Mouse (Mus musculus) forebrain, postnatal 0 days (tissue): Measurements from ENCODE around the gene Chil1. TPM values are rescaled to one million over a fixed set of nuclear protein-coding genes. Genes with fewer than 3 reads are reported as not detected.

Experiments used
- ATAC-seq: fragments of 200-750 bp; cut with Nextera tagmentation; 2 replicates; pipeline ENCODE4 v1.8.0; 2017; ENCODE audit warnings: mild to moderate bottlenecking, moderate library complexity
- DNase-seq: peaks from one replicate; pipeline ENCODE4 v3.0.0-alpha.2; 2015
- H3K27ac ChIP-seq: fragments of 300-500 bp; sonication (generic); 2 replicates; pipeline ENCODE4 v1.5.1; 2014; ENCODE audit warnings: low read depth, mild to moderate bottlenecking, antibody characterized with exemption, low read length, moderate library complexity, mixed read lengths
- H3K27me3 ChIP-seq: fragments of 300-500 bp; sonication (generic); 2 replicates; pipeline ENCODE4 v1.6.1; 2014; ENCODE audit warnings: mild to moderate bottlenecking, low read length, mixed read lengths; ENCODE audit not compliant: insufficient read depth
- H3K36me3 ChIP-seq: fragments of 300-500 bp; sonication (generic); 2 replicates; pipeline ENCODE4 v1.6.1; 2014; ENCODE audit warnings: mild to moderate bottlenecking, moderate library complexity; ENCODE audit not compliant: insufficient read depth
- H3K4me1 ChIP-seq: fragments of 300-500 bp; sonication (generic); 2 replicates; pipeline ENCODE4 v1.6.1; 2014; ENCODE audit warnings: antibody characterized with exemption; ENCODE audit not compliant: insufficient read depth
- H3K4me2 ChIP-seq: fragments of 300-500 bp; sonication (generic); 2 replicates; pipeline ENCODE4 v1.6.1; 2014; ENCODE audit warnings: low read depth, mild to moderate bottlenecking, moderate library complexity
- H3K4me3 ChIP-seq: fragments of 300-500 bp; sonication (generic); 2 replicates; pipeline ENCODE4 v1.5.1; 2014; ENCODE audit warnings: low read depth, low read length, mixed read lengths
- H3K9ac ChIP-seq: fragments of 300-500 bp; sonication (generic); 2 replicates; pipeline ENCODE4 v1.6.1; 2014; ENCODE audit warnings: mild to moderate bottlenecking
- H3K9me3 ChIP-seq: fragments of 300-500 bp; sonication (generic); 2 replicates; pipeline ENCODE4 v1.6.1; 2016; ENCODE audit warnings: low read length
- CTCF ChIP-seq: sonication (generic); IDR thresholded peaks from 2 replicates; pipeline ENCODE4 v1.5.1; 2016; ENCODE audit warnings: antibody characterized with exemption, control low read depth, low read depth
- WGBS: fragments of 180-500 bp; shearing (Covaris S2); extraction: QIAGEN DNeasy Blood & Tissue Kit; methylation state at CpG from one replicate; pipeline ENCODE4 v1.1.7; 2014; 5-methylcytosine and 5-hydroxymethylcytosine counted together
- polyA plus RNA-seq: library from polyadenylated mRNA; unstranded; fragments of >200 nt; fragmentation: Nextera tagmentation; extraction: Ambion mirVana; gene quantifications from 2 replicates; pipeline ENCODE4 v1.2.1, GENCODE M21; 2015
- total RNA-seq: library from RNA; depleted of rRNA; stranded (reverse); fragments of >200 nt; gene quantifications from 2 replicates; pipeline ENCODE4 v1.2.3, GENCODE M21; 2014

The Chil1 gene
- total and polyA plus RNA-seq, 2 experiments from 2014 or later: 0.38 to 4.1 TPM

- no peak for DNase-seq
- TF ChIP-seq CTCF: no peak
- Histone ChIP-seq H3K4me2 (no peak overlapping the region), H3K27ac (no peak overlapping the region), H3K27me3 (no peaks in the 10 kb centered on the region), H3K4me3 (no peak overlapping the region), H3K9me3 (no peaks in the 10 kb centered on the region), H3K4me1 (no peaks in the 10 kb centered on the region), H3K9ac (no peak overlapping the region), H3K36me3 (no peaks in the 10 kb centered on the region)
- 93% methylated on average over 8 of the region's 8 CpGs for WGBS
- no peak for ATAC-seq
Observed at GRCm38 (mm10) chr1:134168985-134169697, 12.8 kb upstream of the Chil1 start.

- DNase-seq (no peak), ATAC-seq (no peak)
- no peaks in the 10 kb centered on the region for H3K9me3 ChIP-seq
- no peak for TF ChIP-seq CTCF
- 44% methylated on average over 7 of the region's 7 CpGs for WGBS
- H3K27me3 ChIP-seq: no peaks in the 10 kb centered on the region
- H3K36me3 ChIP-seq: no peaks in the 10 kb centered on the region
- no peak overlapping the region for H3K4me3 ChIP-seq
- no peak overlapping the region for H3K9ac ChIP-seq
- no peaks in the 10 kb centered on the region for H3K4me1 ChIP-seq
- H3K27ac ChIP-seq: no peak overlapping the region
- H3K4me2 ChIP-seq: no peak overlapping the region
Observed at GRCm38 (mm10) chr1:134173081-134173480, 8.9 kb upstream of the Chil1 start.

- ATAC-seq (no peak), DNase-seq (no peak)
- H3K27ac ChIP-seq: no peak overlapping the region
- no peak overlapping the region for H3K9ac ChIP-seq
- H3K4me1 ChIP-seq: no peaks in the 10 kb centered on the region; the same call in 1 of the 2 replicates
- no peak for TF ChIP-seq CTCF
- H3K4me3 ChIP-seq: no peak overlapping the region
- 92% methylated on average over 5 of the region's 5 CpGs for WGBS
- no peaks in the 10 kb centered on the region for H3K36me3 ChIP-seq
- no peak overlapping the region for H3K4me2 ChIP-seq
- H3K9me3 ChIP-seq: no peaks in the 10 kb centered on the region
- H3K27me3 ChIP-seq: no peaks in the 10 kb centered on the region
Observed at GRCm38 (mm10) chr1:134177976-134178375, 4.0 kb upstream of the Chil1 start.

- H3K27me3 ChIP-seq: no peaks in the 10 kb centered on the region
- WGBS: 90% methylated on average over 4 of the region's 4 CpGs
- no peaks in the 10 kb centered on the region for H3K9me3 ChIP-seq
- H3K36me3 ChIP-seq: no peaks in the 10 kb centered on the region
- no peak overlapping the region for H3K27ac ChIP-seq
- peaks cover 5% of the 10 kb centered on the region for H3K4me1 ChIP-seq
- no peak for TF ChIP-seq CTCF
- H3K4me2 ChIP-seq: no peak overlapping the region
- no peak overlapping the region for H3K9ac ChIP-seq
- ATAC-seq: no peak
- no peak overlapping the region for H3K4me3 ChIP-seq
- no peak for DNase-seq
Observed at GRCm38 (mm10) chr1:134184089-134184488, 2.1 kb downstream of the Chil1 start.

GRCm38 (mm10) chr1:134188217-134188616 is 6.2 kb downstream of the Chil1 start:
- DNase-seq: no peak
- no peak for ATAC-seq
- no peaks in the 10 kb centered on the region for H3K9me3 ChIP-seq

GRCm38 (mm10) chr1:134188989-134189729 is 7.2 kb downstream of the Chil1 start:
- WGBS: 23% methylated on average over 12 of the region's 12 CpGs
- TF ChIP-seq CTCF: peak; percentile 27; the same call in 1 of the 2 replicates
- H3K9me3 ChIP-seq: no peaks in the 10 kb centered on the region
- ATAC-seq (peak; percentile 62), DNase-seq (peak; percentile 30)
- H3K4me2 ChIP-seq: no peak overlapping the region
- H3K27ac ChIP-seq: no peak overlapping the region
- H3K27me3 ChIP-seq: no peaks in the 10 kb centered on the region
- H3K4me1 ChIP-seq: peaks cover 5% of the 10 kb centered on the region; the same call in 1 of the 2 replicates
- H3K36me3 ChIP-seq: no peaks in the 10 kb centered on the region
- no peak overlapping the region for H3K4me3 ChIP-seq
- no peak overlapping the region for H3K9ac ChIP-seq

More at GRCm38 (mm10) chr1:134188217-134188616, 6.2 kb downstream of the Chil1 start:
- H3K4me1 ChIP-seq: peaks cover 5% of the 10 kb centered on the region; the same call in 1 of the 2 replicates
- 83% methylated on average over 5 of the region's 5 CpGs for WGBS
- no peaks in the 10 kb centered on the region for H3K36me3 ChIP-seq
- no peak overlapping the region for H3K4me3 ChIP-seq
- no peaks in the 10 kb centered on the region for H3K27me3 ChIP-seq
- no peak overlapping the region for H3K9ac ChIP-seq
- H3K4me2 ChIP-seq: no peak overlapping the region
- peak overlapping the region; percentile 40; the same call in 1 of the 2 replicates for H3K27ac ChIP-seq
- no peak for TF ChIP-seq CTCF

GRCm38 (mm10) chr1:134191192-134191591 is 9.2 kb downstream of the Chil1 start:
- no peak for TF ChIP-seq CTCF
- no peak overlapping the region for H3K9ac ChIP-seq
- H3K27me3 ChIP-seq: no peaks in the 10 kb centered on the region
- H3K27ac ChIP-seq: no peak overlapping the region
- DNase-seq: no peak
- no peaks in the 10 kb centered on the region for H3K9me3 ChIP-seq
- ATAC-seq: no peak
- H3K4me3 ChIP-seq: no peak overlapping the region
- WGBS: 95% methylated on average over 5 of the region's 5 CpGs
- peaks cover 5% of the 10 kb centered on the region; the same call in 1 of the 2 replicates for H3K4me1 ChIP-seq
- H3K4me2 ChIP-seq: no peak overlapping the region
- H3K36me3 ChIP-seq: no peaks in the 10 kb centered on the region
